Mouse (Mus musculus): ENCODE results near the gene Ank3.
"Not testable (repeated sequence)": the region's sequence is repeated elsewhere in the genome, so short reads cannot be mapped to it uniquely, and the experiment has no call there.

The Ank3 gene

GRCm38 (mm10) chr10:69398763-69399590 is at the start of gene Ank3:
Gene Ank3 (plus strand): TSS chr10:69398773.
- no peak for DNase-seq (ENCODE audit: low spot score in 2 of 2)

DNA sequence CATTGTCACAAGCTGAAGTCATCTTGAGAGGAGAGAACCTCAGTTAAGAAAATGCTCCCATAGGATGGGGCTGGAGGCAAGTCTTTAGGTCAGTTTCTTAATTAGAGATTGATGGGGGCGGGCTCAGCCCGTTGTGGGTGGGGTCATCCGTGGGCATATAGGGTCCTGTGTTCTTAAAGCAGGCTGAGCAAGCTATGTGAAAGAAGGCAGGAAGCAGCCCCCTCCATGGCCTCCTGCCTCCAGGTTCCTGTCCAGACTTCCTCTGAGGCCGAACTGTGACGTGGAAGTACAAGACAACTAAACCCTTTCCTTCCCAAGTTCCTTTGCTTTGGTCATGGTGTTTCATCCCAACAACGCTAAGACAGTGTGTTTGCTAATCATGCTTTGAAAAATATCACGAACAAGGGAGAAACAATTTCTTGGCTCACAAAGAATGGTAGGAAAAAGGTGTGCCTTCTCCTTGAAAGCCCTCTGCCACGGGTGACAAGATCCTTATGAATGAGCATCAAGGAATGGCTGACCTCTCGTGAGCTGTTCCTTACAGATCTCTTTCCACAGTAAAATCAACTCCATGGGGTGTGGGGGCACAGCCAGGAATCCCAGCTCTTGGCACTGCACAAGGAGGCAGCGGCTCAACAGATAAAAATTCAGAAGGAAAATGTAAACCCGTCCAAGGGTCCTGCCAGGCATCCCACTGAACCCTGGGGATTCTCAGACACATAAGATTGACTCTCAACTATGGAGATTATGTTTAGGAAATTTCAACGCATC is 47.3 kb upstream of the Ank3 start:
- no peak for DNase-seq (ENCODE audit: low spot score in 2 of 2)

GRCm38 (mm10) chr10:69351842-69352211 is 46.7 kb upstream of the Ank3 start:
- DNase-seq (ENCODE audit: low spot score in 2 of 2): no peak

DNA sequence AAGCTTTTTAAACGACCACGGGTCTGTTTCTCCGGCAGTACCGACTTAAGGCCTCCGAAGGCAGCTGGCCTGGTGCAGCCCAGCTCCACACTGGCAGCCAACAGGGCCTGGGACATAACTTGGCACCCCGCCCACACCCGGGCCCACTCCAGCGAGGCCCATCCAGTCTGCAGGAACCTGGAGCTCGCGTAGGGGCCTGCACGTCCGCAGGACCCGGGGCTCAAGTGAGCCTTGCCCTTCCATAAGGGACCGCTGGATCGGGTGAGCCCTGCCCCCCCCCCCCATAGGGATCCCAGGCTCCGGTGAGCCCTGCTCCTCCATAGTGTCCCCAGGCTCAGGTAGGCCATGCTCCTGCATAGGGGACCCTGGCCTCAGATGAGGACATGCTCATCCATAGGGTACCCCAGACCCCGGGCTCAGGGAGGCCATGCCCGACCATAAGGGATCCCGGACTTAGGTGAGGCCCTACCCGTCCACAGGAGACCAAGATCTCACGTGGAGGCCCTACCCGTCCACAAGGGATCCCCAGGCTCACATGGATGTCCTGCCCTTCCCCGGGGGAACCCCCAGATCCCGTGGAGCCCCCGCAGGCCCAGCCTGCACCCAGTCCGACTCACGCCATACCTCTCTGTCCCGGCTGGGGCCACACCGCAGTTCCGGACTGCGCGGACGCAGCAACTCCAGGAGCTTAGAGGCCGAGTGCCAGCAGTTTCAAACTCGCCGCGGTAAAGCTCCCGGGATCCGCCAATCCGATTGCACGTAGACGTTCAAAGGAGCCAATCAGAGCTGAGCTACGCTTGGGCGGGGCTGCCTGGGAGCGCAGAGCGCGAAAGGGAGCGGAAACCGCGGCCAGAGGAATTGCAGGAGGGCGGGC is 46.1 kb upstream of the Ank3 start, which contains the start of gene Cdk1:
Gene Cdk1 (minus strand): TSS at position 727 of the 874 bp plus-strand sequence.
- peak; percentile 85 to 91 for DNase-seq (ENCODE audit: low spot score in 2 of 2)

DNA sequence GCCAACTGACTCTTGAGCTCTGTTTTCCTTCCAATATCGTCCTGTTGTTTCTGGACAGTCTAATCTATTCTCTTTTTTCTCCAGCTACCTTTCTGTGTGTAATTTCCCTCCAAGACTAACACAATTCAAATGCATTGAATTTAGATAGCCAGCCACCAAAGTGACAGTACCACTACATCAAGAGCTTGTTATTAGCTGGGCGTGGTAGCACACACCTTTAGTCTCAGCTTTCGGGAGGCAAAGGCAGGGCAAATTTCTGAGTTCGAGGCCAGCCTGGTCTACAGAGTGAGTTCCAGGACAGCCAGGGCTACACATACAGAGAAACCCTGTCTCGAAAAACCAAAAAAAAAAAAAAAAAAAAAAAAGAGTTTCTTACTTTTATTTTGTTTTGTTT is 45.5 kb upstream of the Ank3 start:
- DNase-seq (ENCODE audit: low spot score in 2 of 2): not testable (repeated sequence)

GRCm38 (mm10) chr10:69359666-69360065 is 38.9 kb upstream of the Ank3 start:
- DNase-seq (ENCODE audit: low spot score in 2 of 2): no peak

DNA sequence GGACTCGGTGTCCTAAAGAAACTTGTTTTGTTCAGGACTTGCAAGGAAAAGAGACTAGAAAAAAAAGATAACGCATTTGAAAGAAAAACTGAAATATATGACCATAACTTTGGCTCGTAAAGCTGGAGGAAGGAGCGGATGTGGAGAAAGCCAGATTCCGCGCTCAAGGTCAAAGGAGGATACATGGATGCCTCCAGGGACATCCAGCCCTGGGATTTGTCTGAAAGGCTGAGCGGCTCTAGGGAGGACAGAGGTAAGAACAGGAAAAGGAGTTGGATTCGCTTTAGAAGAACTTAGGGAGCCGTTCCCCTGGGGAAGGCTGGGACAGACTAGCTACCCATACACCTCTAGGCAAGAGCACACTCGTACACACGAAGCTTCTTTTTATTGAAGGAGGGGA is 32.4 kb upstream of the Ank3 start:
- no peak for DNase-seq (ENCODE audit: low spot score in 2 of 2)

DNA sequence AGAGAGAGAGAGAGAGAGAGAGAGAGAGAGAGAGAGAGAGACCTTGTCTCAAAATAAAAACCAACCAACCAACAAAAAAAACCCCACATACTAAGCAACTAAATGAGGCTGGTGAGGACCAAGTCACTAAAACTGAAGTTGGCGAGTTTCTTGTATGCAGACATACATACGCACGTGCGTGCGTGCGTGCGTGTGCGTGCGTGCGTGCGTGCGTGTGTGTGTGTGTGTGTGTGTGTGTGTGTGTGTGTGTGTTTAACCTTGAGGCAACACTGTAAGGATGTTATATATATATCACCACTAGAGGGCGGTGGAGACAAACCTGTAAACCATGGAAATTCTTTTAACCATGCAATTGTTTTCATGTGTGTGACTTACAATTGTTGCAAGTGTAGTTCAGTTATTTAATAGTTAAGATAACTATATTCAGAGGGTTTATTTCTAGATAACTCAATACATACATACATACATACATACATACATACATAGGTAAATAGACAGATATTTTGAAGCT is 31.6 kb upstream of the Ank3 start:
- DNase-seq (ENCODE audit: low spot score in 2 of 2): no peak

DNA sequence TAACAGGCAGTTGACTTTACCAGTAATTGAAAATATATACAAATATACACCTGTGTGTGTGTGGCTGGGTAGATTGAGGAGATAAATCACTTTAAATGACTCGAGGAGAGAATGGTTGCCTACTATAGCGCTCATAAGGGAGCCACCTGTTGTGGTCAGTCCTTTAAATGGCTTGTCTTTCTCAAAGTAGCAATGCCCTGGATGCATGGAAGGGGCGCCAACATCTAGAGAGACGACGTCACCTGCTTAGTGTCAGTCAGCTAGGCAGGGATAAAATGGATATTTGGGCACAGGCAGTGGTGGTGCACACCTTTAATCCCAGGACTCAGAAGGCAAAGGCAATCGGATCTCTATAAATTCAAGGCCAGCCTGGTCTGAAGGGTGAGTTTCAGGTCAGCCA is 29.3 kb upstream of the Ank3 start:
- no peak for DNase-seq (ENCODE audit: low spot score in 2 of 2)

DNA sequence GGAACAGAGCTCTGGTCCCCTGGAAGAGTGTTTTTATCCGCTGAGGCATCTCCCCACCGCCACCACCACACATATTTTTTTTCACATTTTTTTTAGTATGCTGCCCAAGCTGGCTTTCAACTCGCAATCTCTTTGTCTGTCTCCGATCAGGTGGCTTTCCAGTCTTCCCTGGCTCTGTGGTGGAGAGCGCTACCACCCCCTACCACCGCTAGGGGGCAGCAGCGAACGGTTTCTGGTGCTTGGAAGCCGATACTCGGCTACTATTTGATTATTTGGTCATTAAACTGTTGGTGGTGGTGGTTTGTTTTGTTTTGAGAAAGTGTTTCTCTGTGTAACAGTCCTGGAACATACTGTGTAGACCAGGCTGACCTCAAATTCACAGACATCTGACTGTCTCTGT is 27.1 kb upstream of the Ank3 start:
- DNase-seq (ENCODE audit: low spot score in 2 of 2): peak in 1 of 2 experiments; percentile 17

DNA sequence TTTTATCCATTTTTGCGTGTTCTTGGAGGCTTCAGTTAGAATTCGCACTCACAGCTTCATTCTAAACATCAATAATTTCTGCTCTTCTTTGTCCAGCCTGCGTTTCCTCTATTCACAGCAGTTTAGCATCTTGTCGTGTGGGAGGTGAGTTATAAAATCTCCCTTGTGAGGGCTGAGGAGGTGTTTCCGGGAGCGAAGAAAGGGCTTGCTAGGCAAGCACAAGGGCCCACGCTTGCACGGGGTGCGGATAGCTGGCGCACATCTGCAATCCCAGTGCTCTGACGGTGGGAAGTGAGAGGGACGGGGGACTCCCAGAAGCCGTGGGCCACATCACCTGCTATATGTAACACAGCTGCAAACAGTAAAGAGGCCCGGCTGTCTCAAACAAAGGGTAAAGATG is 26.5 kb upstream of the Ank3 start:
- DNase-seq (ENCODE audit: low spot score in 2 of 2): no peak

DNA sequence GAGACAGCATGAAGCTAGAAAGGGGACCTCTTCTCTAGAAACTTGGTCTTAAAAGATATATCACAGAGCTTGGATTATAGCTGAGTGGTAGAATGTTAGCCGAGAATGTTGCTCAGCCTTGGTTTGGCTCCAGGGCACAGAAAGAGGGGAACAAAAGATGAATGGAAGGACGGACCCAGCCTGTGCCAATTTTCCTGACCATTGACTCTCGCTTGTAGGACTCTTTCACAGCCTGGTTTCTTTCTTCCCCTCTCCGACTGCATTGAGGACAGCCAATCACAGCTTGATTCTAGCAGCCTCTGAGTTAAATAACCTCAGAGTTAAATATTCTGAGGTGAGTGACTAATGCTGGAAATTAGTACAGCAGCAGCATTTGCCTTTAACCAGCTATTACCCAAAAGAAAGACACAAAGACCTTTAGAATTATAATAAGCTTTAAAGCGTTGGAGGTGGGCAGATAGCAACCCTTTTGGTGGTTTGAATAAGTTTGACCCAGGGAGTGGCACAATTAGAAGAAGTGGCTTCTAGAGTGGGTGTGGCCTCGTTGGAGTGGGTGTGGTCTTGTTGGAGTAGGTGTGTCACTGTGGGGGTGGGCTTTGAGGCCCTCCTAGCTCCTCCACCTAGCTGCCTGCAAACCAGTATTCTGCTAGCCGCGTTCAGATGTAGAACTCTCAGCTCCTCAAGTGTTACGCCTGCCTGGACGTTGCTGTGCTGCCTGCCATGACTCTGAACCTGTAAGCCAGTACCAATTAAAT is 24.6 kb upstream of the Ank3 start:
- no peak for DNase-seq (ENCODE audit: low spot score in 2 of 2)

DNA sequence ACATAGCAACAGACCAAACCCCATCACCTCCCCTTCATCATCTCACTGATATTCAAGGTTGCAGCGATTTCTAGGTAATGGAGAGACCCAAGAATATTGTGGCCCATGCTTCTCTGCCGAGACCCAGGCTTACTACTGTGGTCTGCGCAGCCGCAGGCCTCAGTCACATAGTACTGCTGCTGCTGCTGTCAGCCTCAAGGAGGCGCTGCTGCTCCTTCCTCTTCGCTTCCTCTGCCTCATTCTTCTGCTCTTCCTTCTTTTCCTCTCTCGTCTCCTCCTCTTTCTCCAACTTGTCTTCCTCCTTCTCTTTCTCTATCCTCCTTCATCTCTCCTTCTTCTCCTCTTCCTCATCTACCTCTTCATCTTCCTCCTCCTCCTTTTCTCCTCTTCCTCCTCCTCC is 23.4 kb upstream of the Ank3 start:
- DNase-seq (ENCODE audit: low spot score in 2 of 2): no peak

DNA sequence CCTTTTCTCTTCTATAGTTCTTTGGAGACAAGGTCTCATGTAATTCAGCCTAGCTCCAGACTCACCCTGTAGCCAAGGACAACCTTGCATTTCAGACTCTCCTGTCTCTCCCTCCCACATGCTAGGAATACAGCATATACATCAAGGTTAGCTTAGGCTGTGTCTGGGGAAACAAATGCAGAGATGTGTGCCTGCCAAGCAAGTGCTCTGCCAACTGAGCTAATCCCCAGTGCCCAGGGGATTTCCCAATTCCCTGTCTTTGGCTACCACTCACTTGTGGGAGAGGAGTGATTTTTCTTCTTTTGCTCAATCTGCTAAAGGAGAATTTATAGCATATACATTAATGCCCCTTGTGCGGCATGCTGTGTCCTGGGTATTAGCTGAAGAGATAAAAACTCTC is 15.4 kb upstream of the Ank3 start:
- DNase-seq (ENCODE audit: low spot score in 2 of 2): no peak

DNA sequence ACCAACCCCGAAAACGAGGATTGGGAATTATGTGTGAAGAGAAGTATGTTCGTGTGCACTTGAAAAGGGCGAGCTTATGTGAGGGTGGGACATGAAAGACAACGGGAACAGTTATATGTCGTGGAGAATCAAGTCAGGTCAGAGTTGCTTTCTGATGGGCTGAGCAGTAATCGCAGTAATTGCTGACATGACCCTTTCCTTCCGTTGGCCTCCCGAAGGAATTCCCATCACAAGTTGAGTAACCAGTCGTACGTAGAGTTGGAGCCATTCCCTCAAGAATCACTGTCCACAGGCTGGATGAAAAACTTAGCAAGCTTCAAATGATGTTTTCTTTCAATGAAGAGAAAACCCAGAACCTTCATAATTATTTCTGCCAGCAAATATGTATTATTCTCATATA is 13.9 kb upstream of the Ank3 start:
- DNase-seq (ENCODE audit: low spot score in 2 of 2): no peak

- no peak for DNase-seq (ENCODE audit: low spot score in 2 of 2)
Observed at GRCm38 (mm10) chr10:69385136-69385535, 13.4 kb upstream of the Ank3 start.

DNA sequence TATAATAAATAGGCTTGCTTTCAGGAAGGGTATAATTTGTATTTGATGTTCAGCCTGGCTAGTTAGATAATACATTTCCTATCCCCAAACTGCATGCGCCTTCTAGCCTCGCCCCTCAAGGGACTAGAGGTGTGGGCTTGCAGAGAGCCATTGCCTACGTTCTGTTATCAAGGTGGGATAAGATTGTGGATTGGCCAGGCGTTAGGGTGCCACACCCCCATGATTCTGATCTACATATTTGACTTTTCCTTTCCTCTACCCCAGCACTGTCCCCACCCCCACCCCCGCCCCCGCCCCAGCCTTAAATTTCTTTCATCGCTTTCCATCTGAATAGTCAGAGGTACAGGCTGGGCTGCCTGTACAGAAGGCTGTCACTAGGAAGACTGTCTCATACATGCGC is 11.8 kb upstream of the Ank3 start:
- DNase-seq (ENCODE audit: low spot score in 2 of 2): no peak

GRCm38 (mm10) chr10:69389511-69389910 is 9.1 kb upstream of the Ank3 start:
- DNase-seq (ENCODE audit: low spot score in 2 of 2): no peak

DNA sequence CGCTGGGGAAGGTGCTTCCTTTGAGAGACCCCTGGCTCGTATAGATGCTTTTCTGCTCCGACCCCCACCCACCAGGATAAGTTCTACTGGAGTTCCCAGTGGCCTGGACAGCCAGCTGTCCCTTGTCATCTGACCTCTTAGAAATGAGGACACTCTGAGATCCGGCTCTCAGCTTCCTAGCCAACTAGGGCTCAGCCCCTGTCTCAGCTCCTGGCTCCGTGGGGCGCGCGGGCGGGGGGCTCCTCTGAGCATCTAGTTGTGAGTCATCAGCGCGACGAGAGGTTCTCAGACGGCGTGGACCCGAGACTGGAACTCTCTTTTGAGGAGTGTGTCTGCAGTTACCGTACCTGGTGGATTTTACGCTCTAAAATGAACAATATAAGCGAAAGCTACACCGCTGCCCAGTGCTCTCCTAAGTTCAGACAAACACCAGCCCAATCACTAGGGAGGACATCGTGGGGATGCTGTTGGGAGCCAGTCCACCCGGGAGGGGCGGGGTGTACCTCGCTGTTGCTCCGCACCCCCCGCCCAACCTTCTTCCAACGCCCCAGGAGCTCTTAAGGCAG is 293 bp upstream of the Ank3 start:
- DNase-seq (ENCODE audit: low spot score in 2 of 2): no peak

- DNase-seq (ENCODE audit: low spot score in 2 of 2): no peak
Observed at GRCm38 (mm10) chr10:69399814-69400385, 1.3 kb downstream of the Ank3 start.

- DNase-seq (ENCODE audit: low spot score in 2 of 2): no peak
Observed at GRCm38 (mm10) chr10:69405431-69405830, 6.9 kb downstream of the Ank3 start.
